In genomic region chr7:27179217-27179918, GRCm38 (mm10) we compare ENCODE assay signal across 8 mouse cellular contexts. TPM values are rescaled to one million over a fixed set of nuclear protein-coding genes. Genes with fewer than 3 reads are reported as not detected.
DNase-seq lines count a peak whose midpoint lies in the region; ATAC-seq and TF ChIP-seq lines count a peak whose summit lies in the region.

No protein-coding gene starts in this region.

- ATAC-seq in erythroblast, adult 5-6 weeks (replicated peaks; ENCODE audit: low FRiP score, poor library complexity, severe bottlenecking), result no peak
- ATAC-seq in forebrain, embryonic 12.5 days (ENCODE audit: low FRiP score), result no peak
- ATAC-seq in liver, embryonic 14.5 days (ENCODE audit: insufficient read depth), result no peak

- peaks cover 16% of the 10 kb centered on the region for H3K36me3 ChIP-seq in erythroblast, embryonic 14.5 days (ENCODE audit: control insufficient read depth)
- H3K36me3 ChIP-seq in forebrain, embryonic 12.5 days (replicated peaks), result peaks cover 19% of the 10 kb centered on the region
- H3K36me3 ChIP-seq in liver, embryonic 14.5 days (replicated peaks; ENCODE audit: control insufficient read depth, insufficient read depth, low read depth), result no peaks in the 10 kb centered on the region; the same call in 1 of the 2 replicates

- no peak for TF ChIP-seq EP300 in liver, embryonic 14.5 days (IDR thresholded peaks at IDR 0.05; ENCODE audit: low read depth)

- H3K9me3 ChIP-seq in erythroblast, embryonic 14.5 days (ENCODE audit: control insufficient read depth, low read length), result no peaks in the 10 kb centered on the region
- H3K9me3 ChIP-seq in forebrain, embryonic 12.5 days, result no peaks in the 10 kb centered on the region
- H3K9me3 ChIP-seq in liver, embryonic 14.5 days (ENCODE audit: control insufficient read depth, low read length), result no peaks in the 10 kb centered on the region

- no peaks in the 10 kb centered on the region for H3K27me3 ChIP-seq in erythroblast, embryonic 14.5 days (ENCODE audit: control insufficient read depth)
- H3K27me3 ChIP-seq in forebrain, embryonic 12.5 days, result no peaks in the 10 kb centered on the region
- H3K27me3 ChIP-seq in liver, embryonic 14.5 days (ENCODE audit: control insufficient read depth, insufficient read depth, low read length), result no peaks in the 10 kb centered on the region

- peak overlapping the region; percentile 30; the same call in 1 of the 2 replicates for H3K9ac ChIP-seq in forebrain, embryonic 12.5 days
- H3K9ac ChIP-seq in liver, embryonic 14.5 days (replicated peaks), result peak overlapping the region; percentile 37

- H3K4me3 ChIP-seq in erythroblast, embryonic 14.5 days (replicated peaks), result peak overlapping the region; percentile 86
- H3K4me3 ChIP-seq in forebrain, embryonic 12.5 days (replicated peaks), result peak overlapping the region; percentile 72
- H3K4me3 ChIP-seq in liver, embryonic 14.5 days (ENCODE audit: insufficient read depth in 1 of 2, low read depth in 2 of 2, low read length in 2 of 2), result peak overlapping the region; percentile 54 to 88

- H3K4me1 ChIP-seq in erythroblast, embryonic 14.5 days (ENCODE audit: control insufficient read depth), result peaks cover 22% of the 10 kb centered on the region
- peaks cover 12% of the 10 kb centered on the region for H3K4me1 ChIP-seq in forebrain, embryonic 12.5 days
- H3K4me1 ChIP-seq in liver, embryonic 14.5 days (replicated peaks; ENCODE audit: control insufficient read depth in 2 of 2, insufficient read depth in 2 of 2, low read length in 1 of 2), result peaks cover 10 to 18% of the 10 kb centered on the region in 2 experiments

- H3K4me2 ChIP-seq in forebrain, embryonic 12.5 days, result peak overlapping the region; percentile 58
- peak overlapping the region; percentile 73 for H3K4me2 ChIP-seq in liver, embryonic 14.5 days (ENCODE audit: low read depth)

- peak overlapping the region; percentile 95 for H3K27ac ChIP-seq in forebrain, embryonic 12.5 days
- H3K27ac ChIP-seq in liver, embryonic 14.5 days, result no peak overlapping the region

- peak; percentile 93 for DNase-seq in A20 (ENCODE audit: low read depth, low spot score)
- DNase-seq in liver, embryonic 14.5 days (ENCODE audit: low read depth in 3 of 3, low spot score in 3 of 3), result no peak
- DNase-seq in left cerebral cortex, adult 9 months (ENCODE audit: low spot score in 2 of 2), result no peak
- DNase-seq in natural killer cell, adult 2 months (ENCODE audit: low spot score in 2 of 2), result no peak
- DNase-seq in gastrocnemius, adult 18-20 months (ENCODE audit: low spot score), result no peak

- no peak for TF ChIP-seq CTCF in liver, embryonic 14.5 days (IDR thresholded peaks at IDR 0.05; ENCODE audit: low read depth)

- WGBS in forebrain, embryonic 12.5 days, result 45% methylated on average over 16 of the region's 16 CpGs
- WGBS in liver, embryonic 14.5 days (ENCODE audit: insufficient replicate concordance), result 42% methylated on average over 16 of the region's 16 CpGs

RNA-seq across cellular contexts. Expression of gene Rab4b, which starts 0.7 kb away (rescaled TPM):
- 12.0 and 13.5 TPM in 2 replicates for polyA plus RNA-seq in erythroblast, embryonic 14.5 days (2012)
- total RNA-seq in erythroblast, adult 5-6 weeks (2015; ENCODE audit: low replicate concordance), result 11.1 and 18.0 TPM in 2 replicates
- 4.0 and 7.8 TPM in 2 replicates for total RNA-seq in erythroblast, adult 5-6 weeks (2017; ENCODE audit: low replicate concordance)
- 69.4 and 70.4 TPM in 2 replicates for polyA plus RNA-seq in forebrain, embryonic 12.5 days (2016; fragmentation: Nextera tagmentation; extraction: Ambion mirVana)
- 15.2 and 15.9 TPM in 2 replicates for polyA plus RNA-seq in liver, embryonic 14.5 days (2012; rRNA removed)
- polyA plus RNA-seq in liver, embryonic 14.5 days (2014; fragmentation: Nextera tagmentation; extraction: Ambion mirVana), result 18.3 and 19.1 TPM in 2 replicates
- 1 to 10 TPM; 6.0 to 6.1 TPM for total RNA-seq in gastrocnemius, adult 18-20 months (2021)

RNA-seq across cellular contexts. Expression of gene Gm21983, which starts 1.5 kb away (rescaled TPM):
- polyA plus RNA-seq in erythroblast, embryonic 14.5 days (2012), result 0.07 TPM in 1 of 2 replicates, not detected in the other
- not detected in 2 replicates for total RNA-seq in erythroblast, adult 5-6 weeks (2015; ENCODE audit: low replicate concordance)
- not detected in 2 replicates for total RNA-seq in erythroblast, adult 5-6 weeks (2017; ENCODE audit: low replicate concordance)
- polyA plus RNA-seq in forebrain, embryonic 12.5 days (2016; fragmentation: Nextera tagmentation; extraction: Ambion mirVana), result 0.59 TPM in 1 of 2 replicates, not detected in the other
- 0.04 TPM in 2 replicates for polyA plus RNA-seq in liver, embryonic 14.5 days (2012; rRNA removed)
- 0.28 TPM in 1 of 2 replicates, not detected in the other for polyA plus RNA-seq in liver, embryonic 14.5 days (2014; fragmentation: Nextera tagmentation; extraction: Ambion mirVana)
- under 1 TPM in 1 of 2 experiments, not detected in 1; 0.21 TPM for total RNA-seq in gastrocnemius, adult 18-20 months (2021)

RNA-seq across cellular contexts. Expression of gene Mia, which starts 1.6 kb away (rescaled TPM):
- not detected in 2 replicates for polyA plus RNA-seq in erythroblast, embryonic 14.5 days (2012)
- total RNA-seq in erythroblast, adult 5-6 weeks (2015; ENCODE audit: low replicate concordance), result not detected in 2 replicates
- not detected in 2 replicates for total RNA-seq in erythroblast, adult 5-6 weeks (2017; ENCODE audit: low replicate concordance)
- 9.0 and 11.7 TPM in 2 replicates for polyA plus RNA-seq in forebrain, embryonic 12.5 days (2016; fragmentation: Nextera tagmentation; extraction: Ambion mirVana)
- polyA plus RNA-seq in liver, embryonic 14.5 days (2012; rRNA removed), result 0.55 and 0.67 TPM in 2 replicates
- polyA plus RNA-seq in liver, embryonic 14.5 days (2014; fragmentation: Nextera tagmentation; extraction: Ambion mirVana), result 0.52 TPM in 1 of 2 replicates, not detected in the other
- total RNA-seq in gastrocnemius, adult 18-20 months (2021), result not detected

RNA-seq across cellular contexts. Expression of gene Egln2, which starts 12.8 kb away (rescaled TPM):
- 4.2 and 5.2 TPM in 2 replicates for polyA plus RNA-seq in erythroblast, embryonic 14.5 days (2012)
- total RNA-seq in erythroblast, adult 5-6 weeks (2015; ENCODE audit: low replicate concordance), result 1.3 and 7.7 TPM in 2 replicates
- total RNA-seq in erythroblast, adult 5-6 weeks (2017; ENCODE audit: low replicate concordance), result 7.6 and 10.0 TPM in 2 replicates
- 89.9 and 92.2 TPM in 2 replicates for polyA plus RNA-seq in forebrain, embryonic 12.5 days (2016; fragmentation: Nextera tagmentation; extraction: Ambion mirVana)
- polyA plus RNA-seq in liver, embryonic 14.5 days (2012; rRNA removed), result 22.2 and 23.3 TPM in 2 replicates
- polyA plus RNA-seq in liver, embryonic 14.5 days (2014; fragmentation: Nextera tagmentation; extraction: Ambion mirVana), result 11.7 and 13.8 TPM in 2 replicates
- 100 to 1,000 TPM; 107 to 108 TPM for total RNA-seq in gastrocnemius, adult 18-20 months (2021)

RNA-seq across cellular contexts. Expression of gene BC024978, which starts 16.2 kb away (rescaled TPM):
- 0.16 and 0.19 TPM in 2 replicates for polyA plus RNA-seq in erythroblast, embryonic 14.5 days (2012)
- total RNA-seq in erythroblast, adult 5-6 weeks (2015; ENCODE audit: low replicate concordance), result 0.63 and 2.3 TPM in 2 replicates
- 0.34 and 0.84 TPM in 2 replicates for total RNA-seq in erythroblast, adult 5-6 weeks (2017; ENCODE audit: low replicate concordance)
- polyA plus RNA-seq in forebrain, embryonic 12.5 days (2016; fragmentation: Nextera tagmentation; extraction: Ambion mirVana), result 3.9 and 4.1 TPM in 2 replicates
- 1.9 and 2.4 TPM in 2 replicates for polyA plus RNA-seq in liver, embryonic 14.5 days (2012; rRNA removed)
- polyA plus RNA-seq in liver, embryonic 14.5 days (2014; fragmentation: Nextera tagmentation; extraction: Ambion mirVana), result 0.56 and 0.59 TPM in 2 replicates
- 10 to 100 TPM; 14.3 to 14.6 TPM for total RNA-seq in gastrocnemius, adult 18-20 months (2021)
